In the genomic region with DNA sequence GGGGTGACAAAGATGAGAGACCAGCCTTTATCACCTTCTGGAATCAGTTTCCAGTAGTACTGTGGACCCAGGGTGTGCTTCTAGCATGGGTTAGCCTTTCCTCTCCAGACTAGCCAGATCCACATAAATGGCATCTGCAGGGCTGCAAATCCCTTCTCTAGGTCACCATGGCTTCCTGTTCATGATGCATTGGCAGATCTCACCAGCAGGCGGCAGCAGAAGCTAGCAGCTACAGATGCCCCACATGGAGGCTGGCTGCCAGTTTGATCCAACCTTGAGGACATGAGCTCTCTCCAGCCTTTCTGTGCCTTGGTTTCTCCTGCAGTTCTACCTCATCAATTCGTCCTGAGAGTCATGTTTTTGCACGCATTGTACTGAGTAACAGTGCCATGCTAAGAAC, we compare ENCODE assay signal across 9 mouse cellular contexts. TPM values are rescaled to one million over a fixed set of nuclear protein-coding genes. Genes with fewer than 3 reads are reported as not detected.
A peak's percentile ranks its signal among the peaks of the same experiment; 100 is the strongest.
DNase-seq lines count a peak whose midpoint lies in the region; ATAC-seq and TF ChIP-seq lines count a peak whose summit lies in the region.
"Had no signal": no experiment of that assay in that cellular context is flagged by ENCODE, and none has a peak within 500 bp of the region (broad histone marks: within the 10 kb centered on the region; RNA-seq: fewer than 3 reads in every experiment).

No protein-coding gene starts in this region.

- no peaks in the 10 kb centered on the region for H3K4me1 ChIP-seq in midbrain, embryonic 11.5 days (ENCODE audit: control insufficient read depth, insufficient read depth, low read length)
- no peaks in the 10 kb centered on the region for H3K4me1 ChIP-seq in midbrain, embryonic 15.5 days
- no peaks in the 10 kb centered on the region for H3K4me1 ChIP-seq in kidney, postnatal 0 days (replicated peaks; ENCODE audit: insufficient read depth, low read length)
- H3K4me1 ChIP-seq in liver, adult 2 months (ENCODE audit: control insufficient read depth, insufficient read depth, low read length) = no peaks in the 10 kb centered on the region

- no peak overlapping the region for H3K27ac ChIP-seq in midbrain, embryonic 11.5 days (ENCODE audit: low read depth, low read length)
- no peak overlapping the region for H3K27ac ChIP-seq in midbrain, embryonic 15.5 days
- H3K27ac ChIP-seq in kidney, postnatal 0 days = no peak overlapping the region
- no peak overlapping the region for H3K27ac ChIP-seq in liver, adult 2 months (replicated peaks; ENCODE audit: insufficient read depth, low read depth, low read length)

- H3K4me3 ChIP-seq in midbrain, embryonic 11.5 days (ENCODE audit: low read depth, low read length) = no peak overlapping the region
- H3K4me3 ChIP-seq in midbrain, embryonic 15.5 days = no peak overlapping the region
- no peak overlapping the region for H3K4me3 ChIP-seq in kidney, postnatal 0 days (replicated peaks; ENCODE audit: low read depth, low read length)
- no peak overlapping the region for H3K4me3 ChIP-seq in liver, adult 2 months (ENCODE audit: insufficient read depth, low read depth, low read length)

- DNase-seq in midbrain, embryonic 11.5 days (ENCODE audit: low spot score, missing footprints) = peak; percentile 96
- peak; percentile 52 to 54 for DNase-seq in cerebellum, adult 18-20 months
- DNase-seq in frontal cortex, postnatal 36 days (ENCODE audit: low spot score in 2 of 2) = peak; percentile 71 to 81
- DNase-seq in kidney, postnatal 0 days (ENCODE audit: low spot score) = peak; percentile 79
- peak; percentile 49 for DNase-seq in liver, adult 2 months (ENCODE audit: extremely low read depth, low read depth, low spot score)
- peak; percentile 41 for DNase-seq in retina, adult 2 months (ENCODE audit: low read depth, low spot score)
- peak; percentile 57 for DNase-seq in thymus, postnatal 25 days

- ATAC-seq in midbrain, embryonic 11.5 days (ENCODE audit: low FRiP score) = no peak
- no peak for ATAC-seq in midbrain, embryonic 15.5 days (replicated peaks)
- no peak for ATAC-seq in kidney, postnatal 0 days (replicated peaks; ENCODE audit: low FRiP score, low read depth)

- no peak overlapping the region for H3K9ac ChIP-seq in midbrain, embryonic 11.5 days (ENCODE audit: low read length)
- no peak overlapping the region for H3K9ac ChIP-seq in midbrain, embryonic 15.5 days
- H3K9ac ChIP-seq in kidney, postnatal 0 days (ENCODE audit: low read depth, low read length) = no peak overlapping the region
- no peak overlapping the region for H3K9ac ChIP-seq in liver, adult 2 months (ENCODE audit: low read depth, low read length)

- H3K27me3 ChIP-seq in midbrain, embryonic 11.5 days (ENCODE audit: control insufficient read depth, insufficient read depth, low read length) = no peaks in the 10 kb centered on the region
- H3K27me3 ChIP-seq in midbrain, embryonic 15.5 days (replicated peaks) = no peaks in the 10 kb centered on the region
- no peaks in the 10 kb centered on the region for H3K27me3 ChIP-seq in kidney, postnatal 0 days (ENCODE audit: insufficient read depth, low read length)
- H3K27me3 ChIP-seq in liver, adult 2 months (ENCODE audit: control insufficient read depth, insufficient read depth, low read length) = no peaks in the 10 kb centered on the region

- WGBS in midbrain, embryonic 11.5 days = 34% methylated on average over 3 of the region's 3 CpGs
- 22% methylated on average over 3 of the region's 3 CpGs for WGBS in midbrain, embryonic 15.5 days
- WGBS in kidney, postnatal 0 days = 26% methylated on average over 3 of the region's 3 CpGs
- WGBS in liver, adult 2 months = 34% methylated on average over 3 of the region's 3 CpGs

- no peaks in the 10 kb centered on the region for H3K9me3 ChIP-seq in midbrain, embryonic 11.5 days (ENCODE audit: control insufficient read depth, low read length)
- H3K9me3 ChIP-seq in midbrain, embryonic 15.5 days = no peaks in the 10 kb centered on the region
- H3K9me3 ChIP-seq in kidney, postnatal 0 days (replicated peaks; ENCODE audit: low read length) = no peaks in the 10 kb centered on the region

- no peak for TF ChIP-seq POLR2A in liver, adult 2 months (IDR thresholded peaks at IDR 0.05; ENCODE audit: extremely low read depth, insufficient read depth, low read length)

- H3K79me2 ChIP-seq in liver, adult 2 months (ENCODE audit: control insufficient read depth, insufficient read depth, low read length) = no peaks in the 10 kb centered on the region

- TF ChIP-seq CTCF in kidney, postnatal 0 days (IDR thresholded peaks at IDR 0.05; ENCODE audit: low read depth) = peak; percentile 95
- TF ChIP-seq CTCF in liver, adult 2 months (IDR thresholded peaks at IDR 0.05; ENCODE audit: low read depth, low read length) = peak; percentile 97

- no peak overlapping the region for H3K4me2 ChIP-seq in midbrain, embryonic 11.5 days
- no peak overlapping the region for H3K4me2 ChIP-seq in midbrain, embryonic 15.5 days
- H3K4me2 ChIP-seq in kidney, postnatal 0 days (ENCODE audit: low read length) = no peak overlapping the region

- no peaks in the 10 kb centered on the region for H3K36me3 ChIP-seq in midbrain, embryonic 11.5 days (ENCODE audit: control insufficient read depth, insufficient read depth, low read length)
- no peaks in the 10 kb centered on the region for H3K36me3 ChIP-seq in midbrain, embryonic 15.5 days (replicated peaks)
- H3K36me3 ChIP-seq in kidney, postnatal 0 days (ENCODE audit: insufficient read depth, low read length) = no peaks in the 10 kb centered on the region
- H3K36me3 ChIP-seq in liver, adult 2 months (ENCODE audit: control insufficient read depth, insufficient read depth, low read length) = 0 out of 2 replicates have a peak, but pooled peaks cover 1% of the 10 kb centered on the region

RNA-seq across cellular contexts. Expression of a gene that starts 13.6 kb away (rescaled TPM):
- polyA plus RNA-seq in midbrain, embryonic 11.5 days (2014; fragmentation: Nextera tagmentation; extraction: Ambion mirVana) = 26.0 and 27.5 TPM in 2 replicates
- polyA plus RNA-seq in midbrain, embryonic 15.5 days (2015; fragmentation: Nextera tagmentation; extraction: Ambion mirVana) = 25.5 and 30.7 TPM in 2 replicates
- polyA plus RNA-seq in kidney, postnatal 0 days (2015; fragmentation: Nextera tagmentation; extraction: Ambion mirVana) = 112 and 113 TPM in 2 replicates
- 10.7 and 25.2 TPM in 2 replicates for total RNA-seq in liver, adult 2 months (2014; rRNA removed)
- 7.1 and 11.5 TPM in 2 replicates for polyA plus RNA-seq in liver, adult 2 months (2012; rRNA removed)
- total RNA-seq: neutrophil, adult 5-6 weeks had no signal

Comparison
In these comparisons a context has a peak if more than half of its experiments do, and no peak if none do; other contexts are left out.
1. DNase-seq: peak in every context shown above with its lines; median percentile 96 in midbrain, embryonic 11.5 days; 79 in kidney, postnatal 0 days; 76 in frontal cortex, postnatal 36 days; 57 in thymus, postnatal 25 days; 53 in cerebellum, adult 18-20 months; 49 in liver, adult 2 months; 41 in retina, adult 2 months.